Mouse (Mus musculus): ENCODE results near the gene Edem3.
"Not testable (repeated sequence)": the region's sequence is repeated elsewhere in the genome, so short reads cannot be mapped to it uniquely, and the experiment has no call there.

Gene Edem3

GRCm38 (mm10) chr1:151754881-151755659, at the start of gene Edem3:
TSS of gene Edem3 (plus strand) at chr1:151755371.
- peak; percentile 100 for DNase-seq (ENCODE audit: low read depth)

DNA sequence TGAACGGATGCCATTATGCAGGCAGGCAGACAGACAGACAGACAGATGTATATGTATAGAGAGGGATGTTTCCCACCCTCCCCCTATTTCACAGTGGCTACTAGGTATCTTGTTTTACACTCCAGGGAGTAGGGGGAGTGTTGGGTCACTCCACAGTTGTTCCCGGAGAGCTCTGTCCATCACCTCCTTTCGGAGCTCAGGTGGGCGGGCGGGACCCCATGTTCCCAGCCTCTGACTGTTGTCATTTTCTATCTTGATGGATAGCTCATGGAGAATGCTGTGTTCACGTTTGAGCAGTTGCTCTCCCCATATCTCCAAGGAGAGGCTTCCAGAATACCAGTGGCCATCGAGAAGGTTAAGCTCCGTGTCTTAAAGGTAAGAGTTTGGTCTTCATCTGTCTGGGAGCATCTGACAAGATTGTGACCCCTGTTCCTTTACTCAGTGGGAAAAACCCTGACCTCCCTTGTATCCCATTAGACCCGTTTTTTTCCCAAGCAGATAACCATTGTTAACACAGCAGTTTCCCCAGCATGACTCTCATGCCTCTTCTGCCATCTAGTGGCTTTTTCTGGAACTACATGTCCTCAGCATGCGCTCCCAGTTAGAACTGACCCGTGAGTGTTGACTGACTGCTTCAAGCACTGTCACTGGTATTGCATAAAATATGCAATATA, 49.3 kb upstream of the Edem3 start:
- DNase-seq (ENCODE audit: low read depth) = peak; percentile 86

DNA sequence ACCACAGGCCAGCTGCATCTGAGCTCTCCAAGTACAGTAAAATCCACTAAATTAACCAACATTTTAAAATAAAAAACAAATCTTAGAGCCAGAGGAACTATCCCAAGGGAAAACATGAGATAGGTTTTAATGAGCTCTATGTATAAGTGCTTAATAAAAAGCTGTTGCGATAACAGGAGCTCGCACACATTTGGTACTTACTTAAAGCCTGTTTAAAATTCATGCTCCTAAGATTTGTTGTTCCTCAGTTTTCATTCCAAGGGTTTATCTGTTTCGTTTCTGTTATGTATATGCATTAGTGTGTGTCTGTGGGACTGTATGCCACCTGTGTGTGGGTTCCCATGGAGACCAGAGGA, 48.8 kb upstream of the Edem3 start:
- no peak for DNase-seq (ENCODE audit: low read depth)

DNA sequence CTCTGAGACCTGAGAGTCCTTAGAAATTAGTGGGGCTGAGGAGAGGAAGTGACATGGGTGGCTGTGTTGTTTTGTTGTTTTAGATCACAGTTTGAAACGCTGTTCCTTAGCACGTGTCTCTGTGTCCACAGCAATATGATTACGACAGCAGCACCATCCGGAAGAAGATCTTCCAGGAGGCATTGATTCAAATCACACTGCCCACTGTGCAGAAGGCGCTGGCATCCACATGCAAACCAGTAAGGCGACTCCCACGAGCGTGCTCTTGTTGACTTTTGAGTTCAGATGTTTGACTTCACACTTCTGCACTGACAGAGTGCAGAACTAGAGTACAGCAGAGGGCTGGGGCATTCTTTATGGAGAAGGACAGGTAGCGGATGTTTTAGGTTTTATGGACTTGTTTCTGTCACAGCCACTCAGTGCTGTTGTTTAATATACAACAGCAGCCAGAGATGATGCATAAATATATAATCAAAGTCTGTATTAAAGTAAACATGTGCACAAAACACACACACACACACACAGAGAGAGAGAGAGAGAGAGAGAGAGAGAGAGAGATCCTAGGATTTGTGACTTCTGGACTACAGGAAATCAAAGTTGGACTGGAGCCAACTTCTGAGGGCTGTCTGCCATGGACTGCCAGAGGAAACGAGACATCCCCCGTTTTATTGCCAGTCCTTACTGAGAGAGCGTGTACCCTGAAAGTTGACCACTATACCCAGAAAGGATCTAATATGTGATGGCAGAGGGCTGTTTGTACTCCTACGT, 46.0 kb upstream of the Edem3 start:
- DNase-seq (ENCODE audit: low read depth) = peak; percentile 70

DNA sequence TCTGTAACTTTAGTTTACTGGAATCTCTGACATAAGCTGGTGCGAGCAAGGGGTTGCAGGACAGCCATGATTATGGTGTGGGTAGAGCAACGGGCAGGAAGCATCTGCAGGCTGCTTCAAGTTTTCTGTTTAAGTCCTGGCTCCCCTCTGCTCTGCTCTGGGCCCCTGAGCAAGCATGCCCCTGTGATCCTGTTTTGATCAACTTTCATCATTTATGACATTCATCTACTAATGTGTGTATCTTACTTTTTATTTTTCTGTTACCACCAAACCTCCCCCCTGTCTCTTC, 45.5 kb upstream of the Edem3 start:
- peak; percentile 70 for DNase-seq (ENCODE audit: low read depth)

DNA sequence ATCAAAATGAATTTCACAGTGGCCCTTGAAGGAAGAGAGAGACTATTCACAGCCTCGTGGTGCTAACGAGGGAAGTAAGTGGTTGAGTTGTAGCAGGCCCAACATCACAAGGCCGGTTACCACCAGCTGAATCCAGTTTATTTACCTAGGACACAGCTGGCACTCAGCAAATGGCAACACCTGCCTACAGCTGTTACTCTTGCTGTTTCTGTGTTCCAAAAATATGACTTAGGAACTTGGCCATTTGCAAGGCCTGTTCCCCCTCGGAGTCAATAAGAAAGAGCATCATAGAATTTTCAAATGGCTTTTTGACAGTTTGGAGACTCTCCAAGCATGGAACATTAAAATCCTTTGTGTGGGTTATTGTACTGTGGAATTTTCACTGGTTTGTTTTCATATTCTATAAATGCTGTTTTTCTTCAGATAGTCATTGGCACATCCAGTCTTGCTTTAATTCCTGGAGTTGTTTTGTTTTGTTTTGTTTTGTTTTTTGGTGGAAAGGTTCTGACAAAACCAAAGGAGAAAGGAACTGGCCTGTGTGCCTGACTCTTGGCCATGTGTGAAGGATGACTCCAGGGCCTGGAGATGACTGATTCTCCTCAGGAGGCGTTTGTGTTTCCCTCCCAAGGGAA, 44.6 kb upstream of the Edem3 start:
- no peak for DNase-seq (ENCODE audit: low read depth)

DNA sequence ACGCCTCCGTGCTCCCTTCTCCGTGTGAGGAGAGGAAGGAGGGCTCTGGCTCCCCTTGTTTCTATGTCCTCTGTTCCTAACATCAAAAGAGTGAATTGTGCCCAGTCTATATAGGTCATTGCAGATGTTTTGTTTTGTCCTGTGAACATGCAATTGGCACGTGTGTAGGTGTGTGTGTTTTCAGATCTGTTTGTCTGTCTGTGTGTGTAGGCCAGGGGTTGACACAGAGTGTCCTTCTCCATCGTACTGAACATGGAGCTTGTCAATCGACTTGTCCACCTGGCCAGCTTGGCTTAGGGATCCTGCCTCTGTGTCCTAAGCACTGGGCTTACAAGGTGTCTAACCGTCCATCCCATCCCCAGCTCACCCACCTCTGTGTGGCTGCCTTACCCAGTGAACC, 44.1 kb upstream of the Edem3 start:
- no peak for DNase-seq (ENCODE audit: low read depth)

- DNase-seq (ENCODE audit: low read depth) = peak; percentile 17
Measured at GRCm38 (mm10) chr1:151712664-151713063, 42.5 kb upstream of the Edem3 start.

DNA sequence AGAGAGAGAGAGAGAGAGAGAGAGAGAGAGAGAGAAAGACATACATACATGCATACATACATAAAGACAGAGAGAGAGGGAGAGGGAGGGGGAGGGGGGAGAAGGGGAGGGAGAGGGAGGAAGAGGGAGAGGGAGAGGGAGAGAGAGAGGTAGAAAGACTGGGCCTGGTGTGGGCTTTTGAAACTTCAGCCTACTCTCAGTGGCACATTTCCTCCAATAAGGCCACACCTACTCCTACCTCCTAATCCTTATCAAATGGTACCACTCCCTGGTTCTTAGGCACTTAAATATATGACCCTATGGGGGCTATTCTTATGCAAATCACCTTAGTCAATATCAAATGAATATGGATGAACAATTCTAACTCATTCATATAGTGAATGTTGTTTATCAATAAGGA, 41.5 kb upstream of the Edem3 start:
- DNase-seq (ENCODE audit: low read depth) = no peak

GRCm38 (mm10) chr1:151716024-151716710, 39.0 kb upstream of the Edem3 start:
- no peak for DNase-seq (ENCODE audit: low read depth)

- DNase-seq (ENCODE audit: low read depth) = no peak
Measured at GRCm38 (mm10) chr1:151717624-151718023, 37.5 kb upstream of the Edem3 start.

GRCm38 (mm10) chr1:151718575-151718974, 36.6 kb upstream of the Edem3 start:
- peak; percentile 28 for DNase-seq (ENCODE audit: low read depth)

- peak; percentile 52 for DNase-seq (ENCODE audit: low read depth)
Measured at GRCm38 (mm10) chr1:151719911-151720310, 35.3 kb upstream of the Edem3 start.

DNA sequence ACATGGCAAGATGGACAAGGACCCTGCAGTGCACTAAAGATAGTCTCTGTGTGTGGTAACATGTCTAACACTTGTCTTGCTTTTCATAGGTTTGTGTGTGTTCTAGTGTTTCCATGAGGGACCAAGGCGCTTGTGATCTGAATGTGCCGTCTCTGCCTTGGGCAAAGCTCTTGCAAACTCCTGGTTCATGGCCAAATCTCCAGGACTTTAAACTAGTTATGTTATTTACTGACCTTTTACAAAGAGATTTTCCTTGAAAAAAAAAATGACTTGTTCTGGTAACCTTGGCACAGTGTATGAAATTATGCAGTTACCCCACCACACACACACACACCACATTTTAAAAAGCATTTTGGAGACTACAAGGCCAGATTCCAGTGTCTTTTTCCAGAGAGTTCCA, 34.6 kb upstream of the Edem3 start:
- no peak for DNase-seq (ENCODE audit: low read depth)

DNA sequence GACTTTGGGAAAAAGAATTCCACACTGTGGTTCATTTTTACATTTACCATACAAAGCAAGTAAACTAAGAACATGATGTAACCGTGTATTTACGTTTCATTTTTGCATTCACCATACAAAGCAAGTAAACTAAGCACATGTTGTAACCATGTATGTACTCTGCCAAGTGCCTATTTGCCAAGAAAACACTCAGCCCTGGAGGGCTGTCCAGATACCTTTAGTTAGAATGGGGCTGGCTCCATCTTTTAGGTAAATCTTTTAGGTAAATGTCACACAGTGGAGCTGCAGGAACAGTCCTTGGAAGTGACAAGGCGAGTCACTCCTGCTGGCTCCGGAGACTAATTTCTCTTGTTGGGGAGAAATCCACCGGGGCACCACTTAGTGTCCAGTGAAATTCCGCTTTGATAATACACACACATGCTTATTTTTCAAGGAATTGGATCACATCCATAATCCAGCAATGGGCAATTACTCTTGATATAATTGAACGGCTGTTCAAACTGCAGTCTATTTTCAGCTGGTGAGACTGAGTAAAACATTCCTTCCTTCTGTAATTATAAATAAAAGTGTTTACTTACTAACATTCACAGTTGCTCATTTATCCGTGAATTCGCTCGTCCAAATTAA, 33.7 kb upstream of the Edem3 start:
- no peak for DNase-seq (ENCODE audit: low read depth)

DNA sequence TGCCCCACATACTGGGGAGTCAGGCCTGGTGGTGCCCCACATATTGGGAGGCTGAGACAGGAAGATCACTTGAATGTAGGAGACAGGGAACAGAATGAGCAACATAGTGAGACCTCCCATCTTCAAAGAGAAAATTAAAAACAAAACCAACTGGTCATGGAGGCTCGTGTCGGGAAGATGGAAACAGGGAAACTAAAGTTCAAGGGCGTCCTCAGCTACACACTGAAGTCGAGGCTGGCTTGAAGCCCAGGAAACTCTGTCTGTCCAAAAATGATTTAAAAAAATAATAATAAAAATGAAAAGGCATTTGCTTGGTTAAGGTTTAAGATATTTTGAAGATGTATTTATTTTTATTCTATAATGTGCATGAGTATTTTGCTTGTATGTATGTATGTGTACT, 31.4 kb upstream of the Edem3 start:
- no peak for DNase-seq (ENCODE audit: low read depth)

DNA sequence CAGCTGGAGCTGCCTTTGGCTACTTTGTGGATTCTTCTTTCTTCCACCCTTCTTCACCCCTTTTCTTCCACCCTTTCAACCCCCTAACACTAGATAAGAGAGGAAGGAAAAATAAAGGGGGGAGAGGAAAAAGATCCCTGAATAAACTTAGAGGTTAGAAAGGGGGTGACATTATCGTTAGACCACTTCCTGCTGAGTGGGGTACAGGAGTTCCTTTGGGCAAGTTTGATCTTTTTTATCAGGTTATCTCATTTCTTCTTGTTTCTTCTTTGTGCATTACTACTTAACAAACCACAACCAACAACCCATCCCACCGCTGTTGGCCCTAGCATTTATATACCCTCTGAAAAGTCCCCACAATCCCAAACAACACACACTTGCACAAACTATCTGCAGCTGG, 29.6 kb upstream of the Edem3 start:
- DNase-seq (ENCODE audit: low read depth) = peak; percentile 83

DNA sequence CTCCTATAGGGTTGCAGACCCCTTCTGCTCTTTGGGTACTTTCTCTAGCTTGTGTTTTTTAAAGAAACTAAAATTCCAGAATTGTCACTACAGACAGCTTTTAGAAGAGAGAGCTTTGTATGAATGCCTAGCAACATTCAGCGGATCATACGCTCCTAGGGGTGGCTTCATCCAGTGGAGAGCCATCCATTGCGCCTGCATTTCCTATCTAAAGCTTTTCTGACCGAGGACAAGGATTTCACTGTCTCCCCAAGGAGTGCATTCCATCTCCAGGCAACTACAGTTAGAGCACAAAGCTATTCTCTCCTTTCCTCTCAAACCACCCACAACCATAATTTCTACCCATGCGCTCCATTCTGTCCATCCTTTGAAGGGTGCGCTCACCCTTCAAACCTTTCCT, 28.8 kb upstream of the Edem3 start:
- no peak for DNase-seq (ENCODE audit: low read depth)

DNA sequence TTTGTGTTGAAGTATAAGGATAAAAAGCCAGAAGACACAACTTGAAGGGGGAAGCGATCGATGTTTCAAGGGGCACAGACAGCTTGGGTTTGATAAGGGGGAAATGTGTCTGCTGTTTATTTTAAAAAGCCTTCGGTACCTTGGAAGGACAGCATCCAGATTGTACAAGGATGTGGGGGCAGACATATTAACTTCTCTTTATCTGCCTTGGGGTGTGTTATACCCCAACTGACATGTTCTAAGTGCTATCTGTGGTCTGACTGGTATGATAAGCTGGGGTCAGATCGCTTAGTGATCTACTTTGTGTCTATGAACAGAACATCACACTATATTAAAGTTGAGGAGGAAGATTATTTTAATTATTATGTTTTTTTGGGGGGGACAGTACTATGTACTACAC, 27.0 kb upstream of the Edem3 start:
- no peak for DNase-seq (ENCODE audit: low read depth)

DNA sequence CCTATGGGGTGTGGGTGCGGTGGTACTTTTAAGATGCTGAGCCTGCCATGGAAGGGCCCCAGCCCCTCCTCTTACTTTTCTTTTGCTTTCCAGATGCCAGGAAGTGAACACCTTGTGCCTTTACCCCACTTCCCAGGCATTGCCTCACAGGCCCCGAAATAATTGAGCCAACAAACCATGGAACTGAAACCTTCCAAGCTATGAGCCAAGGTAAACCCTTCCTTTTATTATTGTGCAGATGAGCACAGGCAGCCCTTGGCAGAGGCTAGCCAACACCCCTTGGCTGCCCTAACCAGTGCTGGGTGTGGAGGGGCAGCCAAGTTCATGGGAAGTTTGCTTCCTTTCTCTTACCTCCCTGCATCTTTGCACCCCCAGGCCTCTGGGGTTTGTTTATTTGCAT, 18.0 kb upstream of the Edem3 start:
- no peak for DNase-seq (ENCODE audit: low read depth)

DNA sequence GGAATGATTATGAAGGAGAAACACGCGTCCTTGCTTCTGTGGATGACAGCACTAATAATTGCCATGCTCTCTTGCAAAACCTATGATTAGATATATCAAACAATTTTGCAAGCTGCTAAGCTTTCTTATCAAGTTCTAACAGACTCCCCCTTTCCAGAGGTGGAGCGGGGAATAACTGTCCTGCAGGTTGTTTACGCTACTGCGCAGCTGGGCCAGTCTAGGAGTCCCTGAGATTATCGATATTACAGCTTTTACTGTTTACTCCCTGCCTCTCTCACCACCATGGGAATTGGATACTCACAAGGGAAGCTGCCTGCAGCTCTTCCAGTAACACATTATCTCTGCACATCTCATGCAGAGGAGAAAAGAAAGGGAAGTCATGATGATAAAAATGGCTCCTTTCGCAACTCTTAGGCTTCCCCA, 14.0 kb upstream of the Edem3 start:
- DNase-seq (ENCODE audit: low read depth) = peak; percentile 46

DNA sequence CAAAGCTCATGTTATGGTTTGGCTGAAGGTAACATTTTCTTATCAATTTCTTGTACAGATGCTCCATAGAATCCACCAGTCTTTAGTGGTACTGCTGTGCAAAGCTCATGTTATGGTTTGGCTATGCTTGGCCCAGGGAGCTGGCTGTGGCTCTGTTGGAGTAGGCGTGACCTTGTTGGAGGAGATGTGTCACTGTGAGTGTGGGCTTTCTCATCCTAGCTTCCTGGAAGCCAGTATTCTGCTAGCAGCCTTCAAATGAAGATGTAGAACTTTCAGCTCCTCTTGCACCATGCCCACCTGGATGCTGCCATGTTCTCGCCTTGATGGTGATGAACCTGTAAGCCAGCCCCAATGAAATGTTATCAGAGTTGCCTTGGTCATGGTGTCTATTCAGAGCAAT, 5.3 kb upstream of the Edem3 start:
- DNase-seq (ENCODE audit: low read depth) = not testable (repeated sequence)
